Mouse (Mus musculus) embryonic fibroblast, embryonic 13.5 days (primary cell): Measurements from ENCODE around the gene Zc3h4. TPM values are rescaled to one million over a fixed set of nuclear protein-coding genes. Genes with fewer than 3 reads are reported as not detected.

Source experiments
- H3K27ac ChIP-seq: 2 replicates; pipeline ENCODE4 v1.5.1; 2012; ENCODE audit warnings: low read length, control low read depth, inconsistent platforms; ENCODE audit not compliant: insufficient read depth
- H3K4me1 ChIP-seq: 2 replicates; pipeline ENCODE4 v1.6.1; 2011; ENCODE audit warnings: low read length; ENCODE audit not compliant: control insufficient read depth, insufficient read depth
- H3K4me3 ChIP-seq: 2 replicates; pipeline ENCODE4 v1.5.1; 2011; ENCODE audit warnings: mild to moderate bottlenecking, control low read depth, low read length; ENCODE audit not compliant: insufficient read depth
- CTCF ChIP-seq: IDR thresholded peaks from 2 replicates; pipeline ENCODE4 v1.5.1; 2011; ENCODE audit warnings: mild to moderate bottlenecking, control low read depth, low read length, moderate library complexity, borderline replicate concordance; ENCODE audit not compliant: insufficient read depth
- POLR2A ChIP-seq: IDR thresholded peaks from 2 replicates; pipeline ENCODE4 v1.6.1; 2011; ENCODE audit warnings: low read depth, mild to moderate bottlenecking, control low read depth, low read length, moderate library complexity
- polyA plus RNA-seq: library from polyadenylated mRNA; stranded (reverse); fragments of >200 nt; gene quantifications from 2 replicates; pipeline ENCODE4 v1.2.4, GENCODE M21; 2011; ENCODE audit warnings: low read depth; ENCODE audit not compliant: missing spikeins, insufficient read length

Zc3h4 gene
- polyA plus RNA-seq, 1 experiment = 29.4 TPM

GRCm38 (mm10) chr7:16399098-16399819, 1.5 kb upstream of the Zc3h4 start:
- H3K27ac ChIP-seq = peak overlapping the region; percentile 100
- TF ChIP-seq POLR2A (no peak; the same call in none of the 2 replicates), CTCF (no peak)
- peaks cover 6% of the 10 kb centered on the region for H3K4me1 ChIP-seq

GRCm38 (mm10) chr7:16399820-16400688, 656 bp upstream of the Zc3h4 start:
- H3K4me1 ChIP-seq = peaks cover 12% of the 10 kb centered on the region
- TF ChIP-seq CTCF (no peak), POLR2A (peak; percentile 62)
- H3K27ac ChIP-seq = peak overlapping the region; percentile 100
- H3K4me3 ChIP-seq = peak overlapping the region; percentile 75

More at GRCm38 (mm10) chr7:16399098-16399819, 1.5 kb upstream of the Zc3h4 start:
- H3K4me3 ChIP-seq = peak overlapping the region; percentile 75

GRCm38 (mm10) chr7:16401991-16402431, 1.3 kb downstream of the Zc3h4 start:
- peak; percentile 51 for TF ChIP-seq POLR2A
- TF ChIP-seq CTCF = no peak

GRCm38 (mm10) chr7:16402449-16402848, 1.7 kb downstream of the Zc3h4 start:
- TF ChIP-seq CTCF (no peak), POLR2A (peak; percentile 46; the same call in 1 of the 2 replicates)
- Histone ChIP-seq H3K4me1 (peaks cover 19% of the 10 kb centered on the region), H3K4me3 (peak overlapping the region; percentile 75), H3K27ac (peak overlapping the region; percentile 100)

More at GRCm38 (mm10) chr7:16401991-16402431, 1.3 kb downstream of the Zc3h4 start:
- peak overlapping the region; percentile 75 for H3K4me3 ChIP-seq
- H3K4me1 ChIP-seq = peaks cover 19% of the 10 kb centered on the region
- peak overlapping the region; percentile 100 for H3K27ac ChIP-seq

GRCm38 (mm10) chr7:16402968-16403948, 2.5 kb downstream of the Zc3h4 start:
- TF ChIP-seq CTCF = no peak
- TF ChIP-seq POLR2A = peak; percentile 79
- Histone ChIP-seq H3K4me3 (peak overlapping the region; percentile 75), H3K4me1 (peaks cover 19% of the 10 kb centered on the region), H3K27ac (peak overlapping the region; percentile 100)

GRCm38 (mm10) chr7:16404315-16405072, 3.8 kb downstream of the Zc3h4 start:
- H3K4me1 ChIP-seq = peaks cover 13% of the 10 kb centered on the region
- peak overlapping the region; percentile 97 for H3K27ac ChIP-seq
- TF ChIP-seq CTCF = no peak
- TF ChIP-seq POLR2A = no peak
- H3K4me3 ChIP-seq = no peak overlapping the region

GRCm38 (mm10) chr7:16405073-16405455, 4.4 kb downstream of the Zc3h4 start:
- H3K27ac ChIP-seq = peak overlapping the region; percentile 97
- peaks cover 13% of the 10 kb centered on the region for H3K4me1 ChIP-seq
- no peak overlapping the region for H3K4me3 ChIP-seq
- no peak for TF ChIP-seq CTCF
- peak; percentile 49 for TF ChIP-seq POLR2A

- no peak overlapping the region for H3K4me3 ChIP-seq
- peak overlapping the region; percentile 97 for H3K27ac ChIP-seq
- no peak for TF ChIP-seq CTCF
- peak; percentile 38 for TF ChIP-seq POLR2A
- H3K4me1 ChIP-seq = peaks cover 13% of the 10 kb centered on the region
Observed at GRCm38 (mm10) chr7:16405516-16406351, 5.0 kb downstream of the Zc3h4 start.
